Mouse (Mus musculus) yolk sac, embryonic 10.5 days (tissue): ENCODE measurements around the gene Olfr8.
"Not testable (repeated sequence)": the region's sequence is repeated elsewhere in the genome, so short reads cannot be mapped to it uniquely, and the experiment has no call there.

ENCODE experiments used
- DNase-seq: peaks from one replicate; pipeline ENCODE4 v3.0.0-alpha.2; 2017; ENCODE audit warnings: low spot score

Olfr8 gene

GRCm38 (mm10) chr10:78950336-78950735 lies at the start of gene Olfr8:
Gene Olfr8, plus strand, starts transcription at chr10:78950636.
- not testable (repeated sequence) for DNase-seq

- not testable (repeated sequence) for DNase-seq
Measured at GRCm38 (mm10) chr10:78912871-78913270, 37.6 kb upstream of the Olfr8 start, which contains the start of gene Olfr1354. Gene Olfr1354, plus strand, starts transcription at chr10:78913171.

- DNase-seq, result not testable (repeated sequence)
Measured at GRCm38 (mm10) chr10:78963009-78963408, 12.6 kb downstream of the Olfr8 start, which contains the start of gene Olfr1353. Gene Olfr1353, plus strand, starts transcription at chr10:78963309.

GRCm38 (mm10) chr10:78980750-78981149 lies 30.3 kb downstream of the Olfr8 start, which contains the start of gene Olfr1352:
Gene Olfr1352, plus strand, starts transcription at chr10:78981050.
- no peak for DNase-seq
